Mouse (Mus musculus): Measurements from ENCODE around the gene Zscan4-ps1. TPM values are rescaled to one million over a fixed set of nuclear protein-coding genes. Genes with fewer than 3 reads are reported as not detected.
"Not testable (repeated sequence)": the region's sequence is repeated elsewhere in the genome, so short reads cannot be mapped to it uniquely, and the experiment has no call there.

Gene Zscan4-ps1
- not detected in 2 replicates for polyA plus RNA-seq (2015; fragmentation: Nextera tagmentation; extraction: Ambion mirVana)

GRCm38 (mm10) chr7:11069591-11069990 is at the start of gene Zscan4-ps1:
Gene Zscan4-ps1 (minus strand): TSS chr7:11069691.
- H3K4me2 ChIP-seq (replicated peaks; ENCODE audit: low read depth, low read length); H3K9ac ChIP-seq (replicated peaks; ENCODE audit: low read length); H3K27me3 ChIP-seq (ENCODE audit: insufficient read depth, low read length); H3K4me3 ChIP-seq (ENCODE audit: low read length); H3K36me3 ChIP-seq (ENCODE audit: insufficient read depth, low read length); ATAC-seq (ENCODE audit: low FRiP score, low TSS enrichment); H3K4me1 ChIP-seq (ENCODE audit: insufficient read depth, low read length); H3K27ac ChIP-seq (ENCODE audit: low read length); H3K9me3 ChIP-seq (ENCODE audit: low read length): not testable (repeated sequence)
- WGBS = 90% methylated on average over 2 of the region's 2 CpGs

Other genes with a start within 250 kb of the Zscan4-ps1 start
- not detected in 2 replicates for gene Zscan4b, start 164.6 kb downstream of the Zscan4-ps1 start, polyA plus RNA-seq (2015; fragmentation: Nextera tagmentation; extraction: Ambion mirVana)
- gene Zscan4c, start 63.9 kb downstream of the Zscan4-ps1 start, polyA plus RNA-seq (2015; fragmentation: Nextera tagmentation; extraction: Ambion mirVana) = not detected in 2 replicates
- not detected in 2 replicates for gene Zscan4d, start 96.5 kb upstream of the Zscan4-ps1 start, polyA plus RNA-seq (2015; fragmentation: Nextera tagmentation; extraction: Ambion mirVana)
- gene Zscan4e, start 241.0 kb upstream of the Zscan4-ps1 start, polyA plus RNA-seq (2015; fragmentation: Nextera tagmentation; extraction: Ambion mirVana) = not detected in 2 replicates